Mouse (Mus musculus): ENCODE results near the gene Larp1.

Gene Larp1

GRCm38 (mm10) chr11:58003734-58004133, 5.1 kb upstream of the Larp1 start:
- DNase-seq: no peak

- no peak for DNase-seq
Observed at GRCm38 (mm10) chr11:58005110-58005509, 3.8 kb upstream of the Larp1 start.

- DNase-seq: no peak
Observed at GRCm38 (mm10) chr11:58008013-58008412, 851 bp upstream of the Larp1 start.

- peak; percentile 89 for DNase-seq
Observed at GRCm38 (mm10) chr11:58008437-58009050, 320 bp upstream of the Larp1 start.

GRCm38 (mm10) chr11:58009516-58010141, 765 bp downstream of the Larp1 start:
- DNase-seq: peak; percentile 77

- DNase-seq: peak; percentile 53
Observed at GRCm38 (mm10) chr11:58010226-58010781, 1.4 kb downstream of the Larp1 start.

- no peak for DNase-seq
Observed at GRCm38 (mm10) chr11:58010930-58011329, 2.1 kb downstream of the Larp1 start.

GRCm38 (mm10) chr11:58011813-58012212, 2.9 kb downstream of the Larp1 start:
- DNase-seq: no peak

GRCm38 (mm10) chr11:58012674-58013073, 3.8 kb downstream of the Larp1 start:
- DNase-seq: no peak

GRCm38 (mm10) chr11:58013100-58013499, 4.2 kb downstream of the Larp1 start:
- DNase-seq: no peak

GRCm38 (mm10) chr11:58014604-58015003, 5.7 kb downstream of the Larp1 start:
- no peak for DNase-seq

GRCm38 (mm10) chr11:58015339-58015738, 6.5 kb downstream of the Larp1 start:
- DNase-seq: no peak

GRCm38 (mm10) chr11:58016371-58016770, 7.5 kb downstream of the Larp1 start:
- no peak for DNase-seq

- no peak for DNase-seq
Observed at GRCm38 (mm10) chr11:58017422-58017821, 8.6 kb downstream of the Larp1 start.

GRCm38 (mm10) chr11:58018287-58018686, 9.4 kb downstream of the Larp1 start:
- DNase-seq: no peak

GRCm38 (mm10) chr11:58018701-58019100, 9.8 kb downstream of the Larp1 start:
- peak; percentile 33 for DNase-seq

GRCm38 (mm10) chr11:58021095-58021494, 12.2 kb downstream of the Larp1 start:
- DNase-seq: no peak

- no peak for DNase-seq
Observed at GRCm38 (mm10) chr11:58021618-58022017, 12.8 kb downstream of the Larp1 start.

GRCm38 (mm10) chr11:58024271-58024670, 15.4 kb downstream of the Larp1 start:
- no peak for DNase-seq

GRCm38 (mm10) chr11:58024671-58025070, 15.8 kb downstream of the Larp1 start:
- DNase-seq: no peak

GRCm38 (mm10) chr11:58025881-58026280, 17.0 kb downstream of the Larp1 start:
- no peak for DNase-seq

- DNase-seq: no peak
Observed at GRCm38 (mm10) chr11:58026337-58026736, 17.5 kb downstream of the Larp1 start.

GRCm38 (mm10) chr11:58026860-58027259, 18.0 kb downstream of the Larp1 start:
- DNase-seq: no peak

- no peak for DNase-seq
Observed at GRCm38 (mm10) chr11:58028981-58029380, 20.1 kb downstream of the Larp1 start.

- DNase-seq: no peak
Observed at GRCm38 (mm10) chr11:58029869-58030268, 21.0 kb downstream of the Larp1 start.

All from thymus, postnatal 4 days (tissue).